Mouse (Mus musculus): ENCODE data around the gene Efnb3. TPM values are rescaled to one million over a fixed set of nuclear protein-coding genes. Genes with fewer than 3 reads are reported as not detected.

Efnb3 gene
- polyA plus RNA-seq, 1 experiment from 2014 or later = 0.27 TPM

DNA sequence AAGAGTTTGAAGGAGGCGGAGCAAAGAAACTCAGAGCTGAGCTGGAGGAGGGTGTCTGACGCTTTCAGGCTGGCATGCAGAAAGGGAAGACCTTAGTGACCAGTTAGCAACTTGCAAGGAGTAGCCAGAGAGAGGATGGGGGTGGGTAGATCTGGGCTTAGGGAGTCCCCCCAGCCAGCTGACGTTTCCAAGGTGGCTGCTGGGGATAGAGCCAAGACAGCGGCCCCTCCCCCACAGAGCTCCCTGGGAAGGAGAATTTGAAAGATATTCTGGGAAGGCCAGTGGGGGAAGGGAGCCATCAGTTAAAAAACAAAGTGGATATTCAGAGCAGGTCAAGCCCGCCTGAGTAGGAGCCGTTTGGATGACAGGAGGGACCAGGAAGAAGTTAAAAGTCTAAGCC lies 40.1 kb upstream of the Efnb3 start:
- ATAC-seq (no peak), DNase-seq (ENCODE audit: low read depth, low spot score) (no peak)
- peaks cover 9% of the 10 kb centered on the region for H3K27me3 ChIP-seq
- ChIA-PET POLR2A (interaction anchor here (0.9 kb wide), 1 partner anchor 53 kb away, joined by 4 read pairs; no protein-coding TSS in a partner anchor), CTCF (interaction anchor here (1.1 kb wide), 1 partner anchor 20 kb away, joined by 3 read pairs; the partner anchor contains the start of genes Trp53 and Wrap53)
- in situ Hi-C loops (cut with MboI; ENCODE audit: low pct_unique_long_range_greater_than_20kb) = no loop called here
- TF ChIP-seq CTCF (IDR thresholded peaks at IDR 0.05) = no peak

- CTCF ChIA-PET = no interaction called here
Observed at GRCm38 (mm10) chr11:69599436-69599835, 39.4 kb upstream of the Efnb3 start.

DNA sequence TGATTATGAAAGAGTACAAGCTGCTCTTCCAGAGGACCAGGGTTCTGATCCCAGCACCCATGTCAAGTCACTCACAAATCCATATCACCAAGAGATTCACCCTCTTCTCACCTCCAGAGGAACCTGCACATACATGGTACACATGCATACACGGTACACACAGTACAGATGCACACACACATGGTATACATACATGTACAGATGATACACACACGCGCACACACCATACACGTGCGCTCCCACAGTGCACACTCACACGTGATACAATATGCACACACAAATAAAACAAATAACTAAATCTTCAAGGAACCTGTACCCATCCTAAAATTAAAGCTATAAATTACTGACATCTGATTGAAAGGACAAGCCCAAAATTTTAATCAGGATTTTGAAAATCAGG lies 34.8 kb upstream of the Efnb3 start:
- no peaks in the 10 kb centered on the region for H3K27me3 ChIP-seq
- DNase-seq (ENCODE audit: low read depth, low spot score) = no peak
- CTCF ChIA-PET = no interaction called here
- TF ChIP-seq CTCF (IDR thresholded peaks at IDR 0.05) = no peak
- ATAC-seq = no peak
- in situ Hi-C loops (cut with MboI; ENCODE audit: low pct_unique_long_range_greater_than_20kb) = no loop called here
- POLR2A ChIA-PET = no interaction called here

More at GRCm38 (mm10) chr11:69599436-69599835, 39.4 kb upstream of the Efnb3 start:
- peaks cover 6% of the 10 kb centered on the region for H3K27me3 ChIP-seq
- TF ChIP-seq CTCF (IDR thresholded peaks at IDR 0.05) = no peak
- in situ Hi-C loops (cut with MboI; ENCODE audit: low pct_unique_long_range_greater_than_20kb) = no loop called here
- POLR2A ChIA-PET = interaction anchor here (0.6 to 0.9 kb wide), 2 partner anchors 53 to 322 kb away, joined by 3 to 4 read pairs; no protein-coding TSS in a partner anchor
- DNase-seq (ENCODE audit: low read depth, low spot score) (no peak), ATAC-seq (no peak)

- DNase-seq (ENCODE audit: low read depth, low spot score) = no peak
- ChIA-PET CTCF (no interaction called here), POLR2A (no interaction called here)
- no peaks in the 10 kb centered on the region for H3K27me3 ChIP-seq
- ATAC-seq = no peak
- in situ Hi-C loops (cut with MboI; ENCODE audit: low pct_unique_long_range_greater_than_20kb) = no loop called here
- no peak for TF ChIP-seq CTCF (IDR thresholded peaks at IDR 0.05)
Observed at GRCm38 (mm10) chr11:69592799-69593198, 32.8 kb upstream of the Efnb3 start.

- DNase-seq (ENCODE audit: low read depth, low spot score) (no peak), ATAC-seq (no peak)
- TF ChIP-seq CTCF (IDR thresholded peaks at IDR 0.05) = no peak
- POLR2A ChIA-PET = no interaction called here
- in situ Hi-C loops (cut with MboI; ENCODE audit: low pct_unique_long_range_greater_than_20kb) = no loop called here
- no peaks in the 10 kb centered on the region for H3K27me3 ChIP-seq
- CTCF ChIA-PET = no interaction called here
Observed at GRCm38 (mm10) chr11:69591899-69592637, 32.1 kb upstream of the Efnb3 start.

GRCm38 (mm10) chr11:69591424-69591823 lies 31.4 kb upstream of the Efnb3 start:
- ATAC-seq (no peak), DNase-seq (ENCODE audit: low read depth, low spot score) (no peak)
- no peak for TF ChIP-seq CTCF (IDR thresholded peaks at IDR 0.05)
- POLR2A ChIA-PET = interaction anchor here (0.5 to 1.3 kb wide), 2 partner anchors 9 to 666 kb away, joined by 3 to 4 read pairs; no protein-coding TSS in a partner anchor
- in situ Hi-C loops (cut with MboI; ENCODE audit: low pct_unique_long_range_greater_than_20kb) = no loop called here
- CTCF ChIA-PET = no interaction called here
- H3K27me3 ChIP-seq = no peaks in the 10 kb centered on the region

DNA sequence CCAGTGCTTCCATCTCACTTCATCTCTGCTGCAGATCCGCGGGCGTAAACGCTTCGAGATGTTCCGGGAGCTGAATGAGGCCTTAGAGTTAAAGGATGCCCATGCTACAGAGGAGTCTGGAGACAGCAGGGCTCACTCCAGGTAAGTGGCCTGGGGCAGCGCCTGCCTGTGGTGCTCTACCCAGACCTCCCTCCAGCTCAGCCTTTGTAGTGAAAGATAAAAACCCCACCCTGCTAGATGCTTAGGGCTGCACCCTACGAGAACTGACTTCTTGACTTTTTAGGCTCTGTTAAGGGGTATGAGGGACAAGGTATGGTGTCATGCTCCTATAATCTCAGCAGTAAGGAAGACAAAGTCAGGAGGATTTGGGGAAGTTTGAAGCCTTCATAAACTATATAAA lies 30.6 kb upstream of the Efnb3 start:
- ChIA-PET CTCF (no interaction called here), POLR2A (interaction anchor here (1.3 kb wide), 1 partner anchor 9 kb away, joined by 4 read pairs; no protein-coding TSS in a partner anchor)
- DNase-seq (ENCODE audit: low read depth, low spot score) (no peak), ATAC-seq (no peak)
- in situ Hi-C loops (cut with MboI; ENCODE audit: low pct_unique_long_range_greater_than_20kb) = no loop called here
- no peak for TF ChIP-seq CTCF (IDR thresholded peaks at IDR 0.05)
- no peaks in the 10 kb centered on the region for H3K27me3 ChIP-seq

GRCm38 (mm10) chr11:69589207-69589834 lies 29.3 kb upstream of the Efnb3 start:
- H3K27me3 ChIP-seq = no peaks in the 10 kb centered on the region
- ChIA-PET POLR2A (no interaction called here), CTCF (no interaction called here)
- TF ChIP-seq CTCF (IDR thresholded peaks at IDR 0.05) = no peak
- no peak for DNase-seq (ENCODE audit: low read depth, low spot score)
- in situ Hi-C loops (cut with MboI; ENCODE audit: low pct_unique_long_range_greater_than_20kb) = no loop called here
- no peak for ATAC-seq

DNA sequence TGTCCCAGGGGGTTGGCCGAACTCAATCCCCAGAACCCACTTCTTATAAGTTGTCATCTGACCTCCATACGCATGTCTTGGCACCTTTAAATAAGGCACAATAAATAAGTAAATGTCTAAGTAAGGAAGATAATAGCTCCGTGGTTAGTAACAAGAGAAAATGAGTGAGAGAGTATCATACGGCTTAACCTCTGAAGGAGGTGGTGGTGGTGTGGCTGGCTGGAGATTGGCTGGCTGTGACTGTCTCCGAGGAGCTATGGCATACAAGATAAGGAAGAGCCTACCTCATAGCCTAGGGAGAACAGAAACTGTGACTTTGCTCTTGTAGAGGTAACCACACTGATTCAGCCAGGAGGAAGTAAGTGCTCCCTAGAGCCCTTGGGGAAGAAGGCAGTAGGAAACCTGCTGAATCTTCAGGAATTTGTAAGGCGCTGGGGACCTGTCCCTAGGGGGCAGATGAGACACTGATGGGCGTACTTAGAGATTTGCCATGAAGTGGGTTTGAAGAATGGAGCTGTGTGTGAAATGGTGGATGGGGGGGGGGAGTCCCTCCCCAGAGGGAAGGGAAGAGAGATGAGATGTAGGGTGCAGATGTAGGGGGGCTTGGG lies 25.8 kb upstream of the Efnb3 start:
- in situ Hi-C loops (cut with MboI; ENCODE audit: low pct_unique_long_range_greater_than_20kb) = no loop called here
- CTCF ChIA-PET = interaction anchor here (1.0 to 2.1 kb wide), 2 partner anchors 12 to 28 kb away, joined by 3 to 7 read pairs; no protein-coding TSS in a partner anchor
- ATAC-seq = no peak

GRCm38 (mm10) chr11:69584937-69585336 lies 24.9 kb upstream of the Efnb3 start:
- in situ Hi-C loops (cut with MboI; ENCODE audit: low pct_unique_long_range_greater_than_20kb) = loop anchor here (5.0 kb wide), 1 partner anchor 37 kb away; the partner anchor contains the start of gene Sat2
- DNase-seq (ENCODE audit: low read depth, low spot score) = no peak
- no peak for TF ChIP-seq CTCF (IDR thresholded peaks at IDR 0.05)
- ChIA-PET POLR2A (no interaction called here), CTCF (interaction anchor here (2.1 kb wide), 1 partner anchor 29 kb away, joined by 7 read pairs; no protein-coding TSS in a partner anchor)
- no peaks in the 10 kb centered on the region for H3K27me3 ChIP-seq
- no peak for ATAC-seq

More for the DNA sequence above, 25.8 kb upstream of the Efnb3 start:
- POLR2A ChIA-PET = interaction anchor here (0.6 kb wide), 1 partner anchor 28 kb away, joined by 5 read pairs; no protein-coding TSS in a partner anchor
- no peak for TF ChIP-seq CTCF (IDR thresholded peaks at IDR 0.05)
- H3K27me3 ChIP-seq = no peaks in the 10 kb centered on the region
- DNase-seq (ENCODE audit: low read depth, low spot score) = no peak

Data from Patski (cell line).